Mouse (Mus musculus) neural tube, postnatal 0 days (tissue): ENCODE measurements around the gene Zfp219. TPM values are rescaled to one million over a fixed set of nuclear protein-coding genes. Genes with fewer than 3 reads are reported as not detected.

Experiments used
- polyA plus RNA-seq: library from polyadenylated mRNA; unstranded; fragments of >200 nt; fragmentation: Nextera tagmentation; extraction: Ambion mirVana; gene quantifications from 2 replicates; pipeline ENCODE4 v1.2.1, GENCODE M21; 2015

The Zfp219 gene
- polyA plus RNA-seq, result 22.6 and 23.4 TPM in 2 replicates

GRCm38 (mm10) chr14:52020486-52021137, at the start of gene Zfp219:
TSS of gene Zfp219 (minus strand) at chr14:52020733.

DNA sequence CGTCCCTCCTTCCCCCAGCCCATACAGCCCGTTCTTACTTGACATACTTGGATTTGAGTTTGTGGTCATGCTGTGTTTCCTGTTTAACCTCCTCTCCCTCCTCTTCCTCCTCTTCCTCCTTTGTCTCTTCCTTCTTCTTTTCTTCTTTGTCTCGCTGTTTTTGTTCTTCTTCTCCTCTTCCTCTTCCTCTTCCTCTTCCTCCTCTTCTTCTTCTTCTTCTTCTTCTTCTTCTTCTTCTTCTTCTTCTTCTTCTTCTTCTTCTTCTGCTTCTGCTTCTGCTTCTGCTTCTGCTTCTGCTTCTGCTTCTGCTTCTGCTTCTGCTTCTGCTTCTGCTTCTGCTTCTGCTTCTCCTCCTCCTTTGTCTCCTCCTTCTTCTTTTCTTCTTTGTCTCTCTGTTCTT, 21.8 kb upstream of the Zfp219 start, which contains the start of gene Olfr221:
Gene Olfr221, minus strand, starts transcription at position 101 of the 400 bp plus-strand sequence.

GRCm38 (mm10) chr14:52015445-52016100, 5.0 kb downstream of the Zfp219 start, which contains the start of gene Tmem253:
TSS of gene Tmem253 (plus strand) at chr14:52015658.

GRCm38 (mm10) chr14:51984247-51985231, 36.0 kb downstream of the Zfp219 start, which contains the start of gene Arhgef40:
TSS of gene Arhgef40 (plus strand) at chr14:51984719.

Other genes with a start within 250 kb of the Zfp219 start
- gene Ang4, start 247.1 kb downstream of the Zfp219 start, polyA plus RNA-seq, result not detected in 2 replicates
- gene AY358078, start 220.7 kb downstream of the Zfp219 start, polyA plus RNA-seq, result not detected in 2 replicates
- not detected in 2 replicates for gene Ear6, start 167.0 kb downstream of the Zfp219 start, polyA plus RNA-seq
- gene Mettl17, start 135.9 kb downstream of the Zfp219 start, polyA plus RNA-seq, result 60.3 and 70.4 TPM in 2 replicates
- gene Slc39a2, start 127.8 kb downstream of the Zfp219 start, polyA plus RNA-seq, result 0.72 and 1.4 TPM in 2 replicates
- 674 and 708 TPM in 2 replicates for gene Ndrg2, start 106.6 kb downstream of the Zfp219 start, polyA plus RNA-seq
- not detected in 2 replicates for gene Tppp2, start 102.3 kb downstream of the Zfp219 start, polyA plus RNA-seq
- gene Rnase13, start 98.0 kb downstream of the Zfp219 start, polyA plus RNA-seq, result not detected in 2 replicates
- 65.4 and 73.4 TPM in 2 replicates for gene Arhgef40, start 36.0 kb downstream of the Zfp219 start, polyA plus RNA-seq
- gene Tmem253, start 5.1 kb downstream of the Zfp219 start, polyA plus RNA-seq, result 0.19 and 0.55 TPM in 2 replicates
- not detected in 2 replicates for gene Olfr221, start 21.7 kb upstream of the Zfp219 start, polyA plus RNA-seq
- gene Hnrnpc, start 83.3 kb upstream of the Zfp219 start, polyA plus RNA-seq, result 215 and 230 TPM in 2 replicates
- gene Rpgrip1, start 90.0 kb upstream of the Zfp219 start, polyA plus RNA-seq, result 36.4 and 40.0 TPM in 2 replicates
- 35.4 and 35.9 TPM in 2 replicates for gene Supt16, start 176.7 kb upstream of the Zfp219 start, polyA plus RNA-seq
- gene Chd8, start 237.0 kb upstream of the Zfp219 start, polyA plus RNA-seq, result 23.2 and 32.0 TPM in 2 replicates